Mouse (Mus musculus): ENCODE measurements around the gene Cubn.

DNA sequence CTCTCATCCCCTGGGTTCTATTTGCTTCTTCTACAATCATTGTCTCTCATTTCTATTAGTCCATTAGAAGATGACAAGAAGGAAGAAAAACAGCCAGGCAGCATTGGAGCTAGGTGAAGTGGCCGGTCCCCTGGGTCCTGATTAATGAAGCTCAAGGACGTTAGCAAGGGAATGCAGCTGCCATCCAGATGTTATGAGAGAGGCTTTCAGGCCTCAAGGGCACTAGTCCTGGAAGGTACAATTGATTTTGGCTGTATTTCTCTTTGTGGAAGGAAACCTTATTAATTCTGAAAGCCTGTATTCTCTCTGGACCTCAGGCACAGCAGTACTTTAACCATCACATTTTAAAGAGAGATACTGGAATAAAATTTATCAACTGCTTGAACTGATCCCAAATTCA is 41.1 kb downstream of the Cubn start:
- TF ChIP-seq EP300 (IDR thresholded peaks at IDR 0.05; ENCODE audit: low read depth) (no peak), CTCF (IDR thresholded peaks at IDR 0.05; ENCODE audit: low read depth) (no peak)
